Comparison of ENCODE assay signal across 9 mouse cellular contexts in the genomic region with DNA sequence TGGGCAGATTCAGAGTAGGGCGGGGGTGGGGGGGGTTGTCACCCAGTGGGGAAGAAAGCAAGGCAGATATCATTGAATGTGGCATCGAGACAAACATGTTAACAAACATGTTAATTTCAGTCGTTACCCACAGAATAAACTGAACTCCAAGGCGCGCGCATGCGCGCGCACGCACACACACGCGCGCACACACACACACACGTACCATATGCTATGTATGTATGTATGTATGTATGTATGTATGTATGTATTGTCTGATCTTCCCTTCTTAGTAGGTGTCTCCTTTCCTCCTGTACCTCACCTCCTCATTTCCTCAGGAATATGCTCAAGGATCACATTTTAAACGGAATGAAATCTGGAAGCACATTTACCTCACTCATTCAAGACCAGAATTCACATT. TPM values are rescaled to one million over a fixed set of nuclear protein-coding genes. Genes with fewer than 3 reads are reported as not detected.
DNase-seq lines count a peak whose midpoint lies in the region; ATAC-seq and TF ChIP-seq lines count a peak whose summit lies in the region.
"Had no signal": no experiment of that assay in that cellular context is flagged by ENCODE, and none has a peak within 500 bp of the region (broad histone marks: within the 10 kb centered on the region; RNA-seq: fewer than 3 reads in every experiment).

A gene (minus strand): TSS at position 175 of the 400 bp plus-strand sequence.

- H3K4me2 ChIP-seq in heart, embryonic 15.5 days, result peak within 1 kb of the TSS; percentile 92
- peak within 1 kb of the TSS; percentile 95 for H3K4me2 ChIP-seq in hindbrain, embryonic 12.5 days (replicated peaks)
- peak within 1 kb of the TSS; percentile 67 for H3K4me2 ChIP-seq in liver, embryonic 15.5 days

- intact Hi-C loops in heart, postnatal 36 days (cut with DNase I), result no loop called here

- no peaks in the 10 kb centered on the region for H3K27me3 ChIP-seq in heart, embryonic 15.5 days
- H3K27me3 ChIP-seq in hindbrain, embryonic 12.5 days, result no peaks in the 10 kb centered on the region
- no peaks in the 10 kb centered on the region; the same call in 1 of the 2 replicates for H3K27me3 ChIP-seq in liver, embryonic 15.5 days

- ATAC-seq in heart, embryonic 15.5 days (replicated peaks; ENCODE audit: insufficient number of reproducible peaks, insufficient read depth, low FRiP score, low read depth), result no peak
- ATAC-seq in hindbrain, embryonic 12.5 days (ENCODE audit: low FRiP score), result peak; percentile 50
- ATAC-seq in liver, embryonic 15.5 days (ENCODE audit: insufficient read depth), result no peak

- H3K36me3 ChIP-seq in heart, embryonic 15.5 days, result peaks cover 21% of the 10 kb centered on the region
- H3K36me3 ChIP-seq in ES-E14 (ENCODE audit: control insufficient read depth, insufficient read depth, low read length, poor library complexity, severe bottlenecking), result peaks cover 2% of the 10 kb centered on the region
- H3K36me3 ChIP-seq in hindbrain, embryonic 12.5 days, result peaks cover 8% of the 10 kb centered on the region; the same call in 1 of the 2 replicates
- H3K36me3 ChIP-seq in liver, embryonic 15.5 days (replicated peaks), result no peaks in the 10 kb centered on the region
- H3K36me3 ChIP-seq: G1E had no signal

- 65% methylated on average over 15 of the region's 15 CpGs for WGBS in heart, embryonic 15.5 days
- WGBS in hindbrain, embryonic 12.5 days, result 66% methylated on average over 15 of the region's 15 CpGs
- WGBS in liver, embryonic 15.5 days (ENCODE audit: insufficient replicate concordance), result 73% methylated on average over 15 of the region's 15 CpGs

- H3K27ac ChIP-seq in heart, embryonic 15.5 days, result no peak within 1 kb of the TSS
- no peak within 1 kb of the TSS for H3K27ac ChIP-seq in ES-E14 (ENCODE audit: insufficient read depth, low read depth, low read length, poor library complexity, severe bottlenecking)
- H3K27ac ChIP-seq in hindbrain, embryonic 12.5 days, result peak within 1 kb of the TSS; percentile 19; the same call in 1 of the 2 replicates
- no peak within 1 kb of the TSS for H3K27ac ChIP-seq in liver, embryonic 15.5 days (replicated peaks)

- H3K4me1 ChIP-seq in heart, embryonic 15.5 days (replicated peaks), result peaks cover 10% of the 10 kb centered on the region
- H3K4me1 ChIP-seq in ES-E14 (ENCODE audit: control insufficient read depth in 2 of 2, insufficient read depth in 2 of 2, low read length in 2 of 2, poor library complexity in 1 of 2), result peaks cover 0 to 10% of the 10 kb centered on the region in 2 experiments; a peak in 2 of 4 replicates
- peaks cover 9% of the 10 kb centered on the region for H3K4me1 ChIP-seq in hindbrain, embryonic 12.5 days
- H3K4me1 ChIP-seq in liver, embryonic 15.5 days (replicated peaks), result 0 out of 2 replicates have a peak, but pooled peaks cover 3% of the 10 kb centered on the region

- in situ Hi-C loops in ES-E14 (cut with MboI; ENCODE audit: low sequenced_read_pairs in 2 of 2, unreplicated experiment in 2 of 2), result loop anchor here (25.0 kb wide), 1 partner anchor 410 kb away; no protein-coding TSS in a partner anchor

- H3K4me3 ChIP-seq in heart, embryonic 15.5 days, result peak within 1 kb of the TSS; percentile 48
- peak within 1 kb of the TSS; percentile 45 to 66 for H3K4me3 ChIP-seq in ES-E14 (ENCODE audit: insufficient read depth in 1 of 2, low read depth in 1 of 2, low read length in 2 of 2, poor library complexity in 1 of 2, severe bottlenecking in 1 of 2)
- H3K4me3 ChIP-seq in hindbrain, embryonic 12.5 days, result peak within 1 kb of the TSS; percentile 46
- peak within 1 kb of the TSS; percentile 39 for H3K4me3 ChIP-seq in liver, embryonic 15.5 days (replicated peaks)

- DNase-seq in heart, postnatal 36 days, result no peak
- no peak for DNase-seq in ES-E14 (ENCODE audit: low read depth, low spot score)
- no peak for DNase-seq in adrenal gland, postnatal 25 days
- no peak for DNase-seq in retina, embryonic 14.5 days (ENCODE audit: low spot score)
- DNase-seq in kidney, postnatal 14 days, result no peak

- H3K9ac ChIP-seq in heart, embryonic 15.5 days, result peak within 1 kb of the TSS; percentile 46
- 0 out of 2 replicates have a peak within 1 kb of the TSS, but pooled peaks have one; percentile 1 for H3K9ac ChIP-seq in ES-E14 (ENCODE audit: insufficient read depth, low read depth, low read length, poor library complexity, severe bottlenecking)
- H3K9ac ChIP-seq in hindbrain, embryonic 12.5 days, result peak within 1 kb of the TSS; percentile 66
- no peak within 1 kb of the TSS for H3K9ac ChIP-seq in liver, embryonic 15.5 days

- no peaks in the 10 kb centered on the region for H3K9me3 ChIP-seq in heart, embryonic 15.5 days (replicated peaks)
- H3K9me3 ChIP-seq in ES-E14 (ENCODE audit: control insufficient read depth, insufficient read depth, low read depth, low read length), result no peaks in the 10 kb centered on the region
- no peaks in the 10 kb centered on the region for H3K9me3 ChIP-seq in hindbrain, embryonic 12.5 days (replicated peaks)
- no peaks in the 10 kb centered on the region for H3K9me3 ChIP-seq in liver, embryonic 15.5 days (replicated peaks)
- H3K9me3 ChIP-seq: G1E had no signal

TF ChIP-seq in ES-E14, 5 proteins besides CTCF, POLR2A, EP300 and RAD21:
- TF ChIP-seq ZNF384 (IDR thresholded peaks at IDR 0.05; ENCODE audit: low read depth, low read length), result no peak
- TF ChIP-seq ZC3H11A (IDR thresholded peaks at IDR 0.05; ENCODE audit: borderline replicate concordance, low read depth, low read length), result no peak
- no peak for TF ChIP-seq CHD2 (IDR thresholded peaks at IDR 0.05; ENCODE audit: low read depth, low read length)
- TF ChIP-seq MAFK (IDR thresholded peaks at IDR 0.05; ENCODE audit: insufficient read depth, low read depth, low read length), result no peak
- TF ChIP-seq HCFC1 (IDR thresholded peaks at IDR 0.05; ENCODE audit: borderline replicate concordance, insufficient read depth, low read length), result no peak

RNA-seq across cellular contexts. Expression of the gene that starts here (rescaled TPM):
- polyA plus RNA-seq in heart, embryonic 15.5 days (2015; fragmentation: Nextera tagmentation; extraction: Ambion mirVana), result 0.06 and 0.14 TPM in 2 replicates
- under 1 TPM in 1 of 2 experiments, not detected in 1; 0.08 TPM for total RNA-seq in heart, postnatal 36 days (2021)
- 0.49 and 0.85 TPM in 2 replicates for total RNA-seq in ES-E14 (2012; rRNA removed)
- 3.9 and 4.3 TPM in 2 replicates for polyA plus RNA-seq in hindbrain, embryonic 12.5 days (2016; fragmentation: Nextera tagmentation; extraction: Ambion mirVana)
- 0.20 and 0.26 TPM in 2 replicates for polyA plus RNA-seq in liver, embryonic 15.5 days (2015; fragmentation: Nextera tagmentation; extraction: Ambion mirVana)
- total RNA-seq in adrenal gland, postnatal 25 days (2021), result not detected in 2 replicates
- polyA plus RNA-seq: G1E had no signal
